Mouse (Mus musculus) kidney, postnatal 4 days (tissue): ENCODE measurements around the gene Dpm3.
"Not testable (repeated sequence)": the region's sequence is repeated elsewhere in the genome, so short reads cannot be mapped to it uniquely, and the experiment has no call there.

Experiments used
- DNase-seq, 2 experiments: peaks; one replicate each; pipeline ENCODE4 v3.0.0; 2021; ENCODE audit warnings: mixed read lengths in 2 of 2

Gene Dpm3

DNA sequence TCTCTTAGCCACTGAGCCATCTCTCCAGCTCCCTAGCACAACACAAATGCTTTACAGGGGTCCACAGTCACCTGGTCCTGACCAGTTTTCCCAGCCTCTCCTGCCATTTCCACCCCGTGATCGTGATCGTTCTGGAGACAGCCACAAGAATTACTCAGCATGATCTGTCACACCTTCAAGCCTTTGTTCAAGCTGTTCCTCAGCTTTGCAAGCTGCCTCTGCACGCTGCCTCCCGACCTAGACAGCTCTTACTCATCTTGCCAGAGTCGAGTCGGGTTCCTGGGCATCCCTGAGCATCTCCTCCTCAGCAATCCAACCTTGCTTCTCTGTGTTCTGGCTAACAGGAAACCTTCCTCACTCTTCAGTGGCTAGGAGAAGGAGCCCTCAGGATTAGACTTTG, at the start of gene Dpm3:
Gene Dpm3, plus strand, starts transcription at position 283 of the 400 bp plus-strand sequence.
- DNase-seq, result no peak

DNA sequence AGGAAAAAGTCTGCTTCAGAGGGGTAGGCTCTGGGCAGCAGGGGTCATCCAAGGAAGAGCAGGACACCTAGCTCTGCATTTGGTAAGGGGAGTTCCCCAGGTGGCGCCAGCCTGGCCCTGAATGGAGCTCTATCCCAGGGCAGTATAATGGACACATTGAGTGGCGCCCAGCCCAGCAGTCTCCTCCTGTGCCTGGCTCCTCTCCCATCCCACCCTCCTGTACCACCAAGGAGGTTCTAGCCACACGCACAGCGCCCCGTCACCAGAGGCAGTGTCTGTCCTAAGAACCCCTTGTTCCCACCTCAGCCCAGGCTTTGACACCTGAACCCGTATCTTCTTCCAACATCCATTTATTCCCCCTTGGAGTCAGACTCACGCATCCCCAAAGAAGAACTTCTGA, 49.4 kb upstream of the Dpm3 start:
- no peak for DNase-seq

DNA sequence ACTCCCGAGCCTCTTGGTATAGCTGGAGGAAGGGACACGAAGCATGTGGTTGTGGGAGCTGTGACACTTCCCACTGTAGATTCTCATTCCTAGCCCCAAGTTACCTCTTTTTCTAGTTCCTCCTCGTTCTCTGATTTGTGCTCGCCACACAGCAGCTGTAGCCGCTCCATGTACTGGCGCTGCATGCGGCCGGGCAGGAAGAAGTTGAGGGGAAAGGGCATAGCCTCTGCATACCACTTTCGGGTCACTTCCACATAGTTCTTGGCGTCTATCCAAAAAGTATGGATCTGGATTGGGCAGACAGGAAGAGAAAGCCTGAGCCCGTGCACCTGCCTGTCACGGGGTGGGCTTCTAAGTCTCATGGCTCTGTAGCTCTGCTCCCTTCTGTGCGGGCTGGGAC, 49.0 kb upstream of the Dpm3 start:
- DNase-seq, result peak; percentile 33 to 61

DNA sequence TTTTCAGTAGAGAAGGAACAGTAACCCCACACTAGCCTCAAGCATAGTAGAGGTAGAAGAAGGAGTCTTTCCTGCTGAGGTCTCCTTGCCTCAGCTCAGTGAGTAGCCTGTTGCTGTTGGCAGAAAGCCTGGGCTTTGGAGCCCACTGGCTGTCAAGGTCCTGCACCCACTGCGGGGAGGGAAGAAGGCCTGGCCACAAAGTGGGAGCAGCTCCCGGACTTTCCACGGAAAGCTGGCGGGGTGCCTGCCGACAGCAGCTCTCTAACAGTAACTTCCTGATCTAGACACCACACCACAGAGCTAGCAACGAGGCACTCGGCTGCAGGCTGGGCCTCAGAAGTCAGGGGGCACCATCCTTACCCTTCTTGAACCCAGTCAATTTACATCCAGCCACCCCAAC, 48.4 kb upstream of the Dpm3 start:
- peak; percentile 74 to 81 for DNase-seq

DNA sequence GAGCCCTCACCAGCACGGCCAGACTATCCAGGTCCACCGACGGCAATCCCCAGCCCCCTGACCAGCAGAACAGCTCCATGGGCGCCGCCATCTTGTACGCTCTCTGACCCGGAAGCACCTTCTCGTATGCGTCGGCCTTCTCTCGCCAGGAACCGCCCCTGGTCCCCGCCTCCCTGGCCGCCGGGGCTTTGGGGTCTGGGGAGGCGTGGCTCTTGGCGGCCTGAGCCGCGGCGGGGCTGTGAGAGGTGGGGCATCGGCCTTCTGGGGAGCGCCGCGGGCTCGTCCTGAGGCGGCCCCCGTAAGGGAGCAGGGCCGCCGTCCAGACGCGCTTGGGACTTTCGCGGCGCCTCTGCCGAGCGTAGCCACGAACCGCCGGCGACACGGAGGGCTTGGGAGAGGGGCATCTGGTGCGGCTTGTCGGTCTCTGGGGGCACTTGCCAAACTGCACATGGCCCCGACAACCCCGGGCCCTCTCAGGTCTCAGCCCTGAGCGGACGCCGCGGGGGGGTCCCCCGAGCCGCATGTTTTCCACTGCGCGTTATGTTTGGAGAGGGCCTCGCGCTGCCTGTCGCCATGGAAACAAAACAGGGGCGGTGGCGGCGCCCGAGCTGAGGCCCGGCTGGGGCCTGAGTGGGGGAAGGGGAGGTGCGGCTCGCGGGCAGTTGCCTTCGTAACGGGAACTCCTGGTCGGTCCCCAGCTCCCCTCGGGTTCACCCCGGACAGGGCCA, 45.2 kb upstream of the Dpm3 start:
- peak; percentile 96 to 97 for DNase-seq

DNA sequence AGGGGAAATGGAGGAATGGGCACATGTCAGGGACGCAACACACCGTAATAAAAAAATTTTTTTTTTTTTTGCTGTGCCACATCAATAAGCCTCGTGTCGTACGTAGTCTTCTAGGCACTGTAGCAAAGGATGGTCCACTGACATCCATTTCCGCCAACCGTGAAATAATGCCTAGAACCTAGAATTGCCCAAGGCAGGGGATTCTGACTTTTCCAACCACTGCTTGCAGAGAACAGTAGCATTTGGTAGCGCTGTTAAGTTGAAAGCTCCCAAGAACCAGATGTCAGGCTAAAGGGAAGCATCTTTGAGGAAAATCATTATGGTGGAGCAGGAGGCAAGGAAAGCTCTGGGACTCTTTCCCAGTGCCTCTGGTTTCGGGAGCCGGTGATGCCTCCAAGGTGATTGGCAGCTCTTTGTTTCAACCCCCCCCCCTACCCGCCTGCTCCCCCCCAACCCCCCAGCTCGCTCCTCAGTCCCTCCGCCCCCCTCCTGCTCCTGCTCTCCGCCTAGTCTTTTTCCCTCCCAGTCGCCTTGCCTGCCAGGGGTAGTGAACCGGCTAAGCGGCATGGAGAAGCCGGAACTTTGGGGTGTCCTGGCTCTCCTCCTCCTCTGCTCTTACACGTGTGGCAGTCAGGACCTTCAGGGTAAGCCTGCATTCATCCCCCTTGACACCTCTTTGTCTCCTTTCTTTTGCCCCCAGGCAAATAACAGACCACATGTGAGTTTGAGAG, 44.3 kb upstream of the Dpm3 start, which contains the start of gene Thbs3:
Gene Thbs3, plus strand, starts transcription at position 500 of the 731 bp plus-strand sequence.
- DNase-seq, result peak; percentile 47 to 59

DNA sequence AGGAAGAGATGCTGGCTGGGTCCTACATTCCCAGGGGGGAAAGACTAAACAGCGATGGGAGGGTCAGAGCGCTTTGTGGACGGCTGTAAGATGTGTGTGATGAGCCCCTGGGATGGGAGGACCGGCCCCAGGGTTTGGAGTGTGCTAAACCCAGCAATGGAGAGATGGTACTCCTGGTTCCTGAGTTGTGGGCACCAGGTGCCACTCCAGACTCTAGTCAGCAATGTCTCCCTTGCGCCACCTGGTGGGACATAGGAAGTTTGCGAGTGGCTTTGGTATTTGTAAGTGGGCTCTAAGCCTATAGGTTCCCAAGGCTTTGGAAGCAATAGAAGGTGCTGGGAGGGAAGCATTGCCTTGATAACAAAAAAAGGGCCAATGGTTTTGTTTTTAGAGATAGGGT, 43.3 kb upstream of the Dpm3 start:
- DNase-seq, result peak; percentile 89 to 92

DNA sequence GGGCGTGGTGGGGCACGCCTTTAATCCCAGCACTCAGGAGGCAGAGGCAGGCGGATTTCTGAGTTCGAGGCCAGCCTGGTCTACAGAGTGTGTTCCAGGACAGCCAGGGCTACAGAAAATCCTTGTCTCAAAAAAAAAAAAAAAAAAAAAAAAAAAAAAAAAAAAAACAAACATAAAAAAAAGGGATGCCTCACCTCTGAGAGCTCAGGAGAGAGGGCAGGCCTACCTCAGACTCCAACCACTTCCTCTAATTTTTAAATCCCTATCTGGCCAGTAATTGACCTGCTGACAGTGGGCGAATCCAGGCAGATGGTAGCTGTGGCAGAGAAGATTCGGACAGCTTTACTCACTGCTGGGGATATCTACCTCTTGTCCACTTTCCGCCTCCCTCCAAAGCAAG, 42.8 kb upstream of the Dpm3 start:
- not testable (repeated sequence) for DNase-seq

DNA sequence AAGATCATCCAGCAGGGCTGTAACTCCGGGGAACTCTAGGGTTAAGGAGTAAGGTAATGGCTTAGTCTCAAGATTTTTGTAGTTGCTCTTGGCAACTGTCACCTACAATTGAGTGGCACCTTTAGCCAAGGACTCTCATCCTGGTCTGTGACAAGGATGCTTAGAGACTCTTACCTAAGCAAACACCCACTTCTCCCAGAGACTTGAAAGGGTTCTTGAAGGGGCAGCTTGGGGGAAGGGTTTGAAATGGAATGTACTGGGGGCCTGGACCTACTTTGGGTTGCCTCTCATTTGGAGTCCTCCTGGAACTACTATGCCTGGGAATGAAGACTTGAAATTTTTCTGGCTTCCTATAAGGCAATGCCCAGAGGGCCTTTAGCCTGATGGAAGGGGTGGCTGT, 40.9 kb upstream of the Dpm3 start:
- no peak for DNase-seq

DNA sequence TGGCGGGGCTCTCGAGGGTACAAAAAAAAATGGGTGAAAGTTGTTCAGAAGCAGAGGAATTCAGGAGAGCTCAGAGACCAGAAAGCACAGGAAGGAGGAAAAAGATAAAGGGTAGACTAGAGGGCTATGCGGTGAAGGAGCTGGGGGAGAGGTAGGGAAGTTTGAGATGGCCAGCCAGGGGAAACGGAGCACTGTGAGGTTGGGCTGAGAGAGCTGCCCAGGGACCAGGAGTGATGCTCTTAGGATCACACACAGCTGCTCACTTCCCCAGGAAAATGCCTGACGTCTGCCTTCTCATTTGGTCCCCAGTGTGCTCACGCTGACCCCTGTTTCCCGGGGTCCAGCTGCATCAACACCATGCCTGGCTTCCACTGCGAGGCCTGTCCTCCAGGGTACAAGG, 39.6 kb upstream of the Dpm3 start:
- no peak for DNase-seq

DNA sequence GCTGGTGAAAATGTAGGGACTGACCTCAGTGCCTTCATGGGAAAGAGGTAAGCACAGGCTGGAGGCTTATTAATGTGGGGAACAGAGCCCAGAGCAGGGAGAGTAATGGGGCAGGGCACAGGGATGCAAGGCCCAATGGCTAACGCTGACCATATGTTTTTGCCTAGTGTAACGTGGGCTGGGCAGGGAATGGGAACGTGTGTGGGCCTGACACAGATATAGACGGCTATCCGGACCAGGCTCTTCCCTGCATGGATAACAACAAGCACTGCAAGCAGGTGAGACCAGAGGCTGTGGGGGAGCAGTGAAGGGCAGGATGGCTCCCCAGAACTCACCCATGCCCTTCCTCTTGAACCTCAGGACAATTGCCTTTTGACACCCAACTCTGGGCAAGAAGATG, 38.0 kb upstream of the Dpm3 start:
- no peak for DNase-seq

DNA sequence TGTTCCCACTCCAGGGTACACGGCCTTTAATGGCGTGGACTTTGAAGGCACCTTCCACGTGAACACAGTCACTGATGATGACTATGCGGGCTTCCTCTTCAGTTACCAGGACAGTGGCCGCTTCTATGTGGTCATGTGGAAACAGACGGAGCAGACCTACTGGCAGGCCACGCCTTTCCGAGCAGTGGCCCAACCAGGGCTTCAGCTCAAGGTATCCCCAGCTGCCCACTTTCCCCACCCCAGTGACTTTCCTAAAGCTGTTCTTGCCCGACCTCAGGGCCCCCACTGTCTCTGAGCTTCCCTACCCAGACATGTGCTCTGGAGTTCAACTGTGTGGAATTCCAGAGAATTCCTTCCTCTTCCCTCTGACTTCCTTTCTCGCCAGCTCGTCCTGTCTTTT, 34.4 kb upstream of the Dpm3 start:
- no peak for DNase-seq

DNA sequence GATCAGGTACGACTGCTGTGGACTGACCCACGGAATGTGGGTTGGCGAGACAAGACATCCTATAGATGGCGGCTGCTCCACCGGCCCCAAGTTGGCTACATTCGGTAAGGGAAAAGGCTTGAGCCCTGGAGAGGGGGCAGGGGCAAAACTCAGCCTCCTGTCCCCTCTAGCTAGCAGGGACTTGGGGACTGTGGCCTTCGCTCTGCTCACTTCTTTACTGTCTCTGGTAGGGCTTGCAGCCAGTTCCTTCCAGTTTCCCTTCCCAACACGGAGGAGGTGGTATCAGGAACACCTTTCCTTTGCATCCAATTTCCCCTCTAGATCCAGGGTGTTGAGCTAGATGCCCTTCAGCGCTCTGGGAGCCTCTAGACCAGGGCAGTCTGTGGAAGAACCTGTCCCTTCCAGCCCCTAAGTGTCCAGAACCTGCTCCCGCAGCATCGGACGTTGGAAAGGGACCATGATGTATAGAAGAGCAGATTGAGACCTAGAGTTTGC, 33.8 kb upstream of the Dpm3 start:
- DNase-seq, result no peak

DNA sequence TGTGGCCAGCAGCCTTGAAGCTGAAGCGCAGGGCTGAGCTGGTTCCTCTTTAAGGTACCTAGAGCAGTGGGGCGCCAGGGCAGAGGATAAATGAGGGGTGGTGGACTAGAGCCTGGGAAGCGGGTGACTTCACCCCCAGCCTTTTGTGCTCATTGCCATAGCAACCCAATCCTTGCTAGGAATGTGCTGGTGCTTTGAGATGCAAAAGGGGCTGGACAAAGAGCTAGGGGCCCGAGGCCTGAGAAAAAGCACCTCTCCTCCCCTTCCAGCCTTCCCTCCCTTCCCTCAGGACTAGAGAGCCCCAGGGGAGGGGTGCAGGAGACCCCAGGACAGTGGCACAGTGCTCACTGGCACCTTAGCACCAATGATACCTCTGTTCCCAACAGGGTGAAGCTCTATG, 33.2 kb upstream of the Dpm3 start:
- no peak for DNase-seq

DNA sequence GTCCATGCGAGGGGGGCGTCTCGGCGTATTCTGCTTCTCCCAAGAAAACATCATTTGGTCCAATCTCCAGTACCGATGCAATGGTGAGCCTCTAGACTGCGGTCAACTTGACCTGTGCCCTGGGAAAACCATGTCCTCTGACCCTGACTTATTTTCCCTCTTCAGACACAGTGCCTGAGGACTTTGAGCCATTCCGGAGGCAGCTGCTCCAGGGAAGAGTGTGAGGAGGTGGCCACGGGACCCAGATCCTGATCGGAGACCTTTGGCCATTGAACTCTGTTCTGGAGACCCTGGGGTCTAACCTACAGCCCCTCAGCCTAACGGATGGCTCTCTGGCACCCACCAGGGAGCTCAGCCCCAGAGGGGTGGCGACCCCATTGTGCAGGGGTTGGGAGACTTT, 32.8 kb upstream of the Dpm3 start:
- no peak for DNase-seq

DNA sequence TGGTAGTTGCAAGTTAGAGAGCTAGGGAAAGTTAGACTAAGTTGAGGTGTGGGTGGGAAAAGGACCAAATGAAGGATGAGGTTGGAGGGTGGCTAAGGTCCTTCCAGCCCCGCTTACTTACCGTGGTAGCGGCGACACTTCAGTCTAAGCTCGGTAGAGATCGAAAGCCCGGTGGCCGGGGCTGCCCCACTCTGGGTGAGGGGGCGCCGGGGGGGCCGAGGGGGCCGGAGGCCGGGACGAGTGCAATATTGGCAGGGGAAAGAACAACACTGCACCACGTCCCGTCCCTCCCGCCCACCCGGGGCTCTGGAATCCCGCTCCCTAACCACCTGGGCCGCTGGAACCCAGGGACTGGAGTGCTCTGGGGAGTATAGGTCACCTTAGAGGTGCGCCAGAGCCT, 32.3 kb upstream of the Dpm3 start, which contains the start of gene Mtx1:
Gene Mtx1, minus strand, starts transcription at position 189 of the 400 bp plus-strand sequence.
- no peak for DNase-seq

DNA sequence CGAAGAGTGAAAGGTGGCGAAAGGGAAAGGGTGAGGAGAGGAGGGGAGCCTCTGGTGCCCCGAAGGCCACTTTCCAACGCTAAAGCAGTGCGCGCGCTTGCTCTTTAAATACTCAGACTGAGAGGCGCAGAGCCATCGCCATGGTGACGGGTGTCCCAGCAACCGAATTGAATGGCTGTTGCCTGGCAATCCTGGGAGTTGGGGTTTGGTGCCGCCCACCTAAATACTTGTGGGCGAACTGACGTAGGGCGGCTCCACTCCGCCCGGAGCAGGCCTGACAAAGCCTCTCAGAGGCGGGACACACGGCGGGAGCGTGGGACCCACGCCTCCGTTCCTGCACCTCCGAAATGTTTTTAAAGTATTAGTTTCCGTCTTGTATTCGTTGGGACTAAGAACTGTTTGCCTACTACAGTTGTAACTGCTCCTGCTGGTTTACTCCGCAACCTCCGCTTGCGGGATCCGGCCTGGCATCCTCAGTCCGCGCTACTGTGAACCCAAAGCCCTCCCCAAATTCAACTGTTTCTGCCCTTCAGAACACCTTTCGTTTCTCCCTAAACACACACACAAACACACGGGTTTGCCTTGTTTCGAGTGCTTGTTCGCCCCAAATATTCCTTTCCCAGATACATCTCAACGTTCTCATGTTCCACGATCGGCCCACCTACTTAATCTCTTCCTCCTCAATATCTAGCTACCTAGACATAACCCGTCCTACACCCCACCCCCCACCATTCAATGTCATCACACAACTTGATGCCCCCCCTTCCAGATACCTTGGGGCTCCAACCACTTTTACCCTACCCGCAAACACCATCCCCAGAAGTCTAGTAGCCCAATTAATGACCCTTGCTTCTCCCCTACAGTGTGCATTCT, 31.6 kb upstream of the Dpm3 start:
- DNase-seq, result peak; percentile 93 to 94

DNA sequence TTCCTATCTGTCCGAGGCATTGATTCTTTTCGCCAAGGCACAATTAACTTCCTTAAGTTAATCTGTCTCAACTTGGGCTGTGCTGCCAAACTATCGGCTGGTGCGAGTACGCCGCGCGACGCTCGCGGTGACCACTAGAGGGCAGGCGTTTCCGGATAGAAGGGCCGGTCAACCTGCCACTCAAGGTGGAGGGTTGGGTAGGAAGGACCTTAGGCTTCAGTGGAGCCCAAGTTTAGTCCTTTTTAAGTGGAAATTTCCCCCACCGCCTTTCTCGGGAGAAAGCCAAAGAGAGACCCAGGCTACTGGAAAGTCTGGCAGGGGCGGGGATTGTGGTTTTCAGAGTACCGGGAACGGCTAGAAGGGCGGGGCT, 31.0 kb upstream of the Dpm3 start:
- peak; percentile 94 for DNase-seq

DNA sequence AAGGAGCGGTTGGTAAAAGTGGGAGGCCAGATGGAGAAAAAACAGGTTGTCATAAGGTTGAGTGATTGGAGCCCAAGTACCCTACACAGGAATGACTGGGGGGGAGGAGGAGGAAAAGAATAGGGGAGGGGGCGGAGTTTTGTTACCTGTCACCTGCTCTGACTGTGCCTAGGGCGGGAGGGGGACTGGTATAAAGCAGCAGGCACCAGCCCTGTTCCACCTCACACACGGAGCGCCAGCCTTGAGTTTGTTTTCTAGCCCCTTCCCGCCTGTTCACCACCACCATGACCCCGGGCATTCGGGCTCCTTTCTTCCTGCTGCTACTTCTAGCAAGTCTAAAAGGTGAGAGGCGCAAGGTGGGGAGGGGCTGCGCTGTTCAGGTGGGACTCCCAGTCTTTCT, 30.3 kb upstream of the Dpm3 start, which contains the start of gene Muc1:
Gene Muc1, plus strand, starts transcription at position 222 of the 400 bp plus-strand sequence.
- DNase-seq, result peak; percentile 46 to 67

DNA sequence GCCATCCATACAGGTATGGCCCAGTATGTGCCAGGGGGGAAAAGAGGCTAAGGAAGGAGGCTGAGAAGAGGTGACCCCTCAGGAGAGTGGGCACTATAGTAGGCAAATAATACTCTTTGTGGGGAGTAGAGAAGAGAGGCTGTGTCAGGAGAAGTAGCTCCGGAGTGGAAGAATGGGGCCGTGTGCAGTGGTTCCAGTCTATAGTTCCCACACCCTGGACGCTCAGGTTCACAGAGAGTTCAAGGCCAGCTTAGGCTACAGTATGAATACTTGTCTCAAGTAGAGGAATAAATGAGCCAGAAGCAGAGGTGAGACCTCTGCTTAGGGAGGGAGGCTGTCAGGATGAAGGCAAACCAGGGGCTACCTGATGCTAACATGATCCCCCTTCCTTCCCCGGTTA, 29.9 kb upstream of the Dpm3 start:
- DNase-seq, result no peak

DNA sequence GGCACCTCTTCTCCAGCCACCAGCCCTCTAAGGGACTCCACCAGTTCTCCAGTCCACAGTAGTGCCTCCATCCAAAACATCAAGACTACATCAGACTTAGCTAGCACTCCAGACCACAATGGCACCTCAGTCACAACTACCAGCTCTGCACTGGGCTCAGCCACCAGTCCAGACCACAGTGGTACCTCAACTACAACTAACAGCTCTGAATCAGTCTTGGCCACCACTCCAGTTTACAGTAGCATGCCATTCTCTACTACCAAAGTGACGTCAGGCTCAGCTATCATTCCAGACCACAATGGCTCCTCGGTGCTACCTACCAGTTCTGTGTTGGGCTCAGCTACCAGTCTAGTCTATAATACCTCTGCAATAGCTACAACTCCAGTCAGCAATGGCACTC, 28.6 kb upstream of the Dpm3 start:
- no peak for DNase-seq

DNA sequence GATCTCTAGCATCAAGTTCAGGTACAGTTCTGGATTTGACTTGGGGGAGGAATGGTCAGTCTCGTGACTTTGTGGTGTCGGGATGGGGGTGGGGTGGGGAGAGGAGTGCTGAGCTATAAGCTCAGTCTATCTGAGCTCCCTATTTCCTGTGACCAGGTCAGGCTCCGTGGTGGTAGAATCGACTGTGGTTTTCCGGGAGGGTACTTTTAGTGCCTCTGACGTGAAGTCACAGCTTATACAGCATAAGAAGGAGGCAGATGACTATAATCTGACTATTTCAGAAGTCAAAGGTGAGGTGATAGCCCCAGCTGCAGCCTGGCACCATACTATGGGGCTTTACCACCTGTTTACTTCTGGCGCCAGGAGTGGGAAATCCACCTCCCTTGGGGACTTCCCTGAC, 27.8 kb upstream of the Dpm3 start:
- DNase-seq, result no peak

DNA sequence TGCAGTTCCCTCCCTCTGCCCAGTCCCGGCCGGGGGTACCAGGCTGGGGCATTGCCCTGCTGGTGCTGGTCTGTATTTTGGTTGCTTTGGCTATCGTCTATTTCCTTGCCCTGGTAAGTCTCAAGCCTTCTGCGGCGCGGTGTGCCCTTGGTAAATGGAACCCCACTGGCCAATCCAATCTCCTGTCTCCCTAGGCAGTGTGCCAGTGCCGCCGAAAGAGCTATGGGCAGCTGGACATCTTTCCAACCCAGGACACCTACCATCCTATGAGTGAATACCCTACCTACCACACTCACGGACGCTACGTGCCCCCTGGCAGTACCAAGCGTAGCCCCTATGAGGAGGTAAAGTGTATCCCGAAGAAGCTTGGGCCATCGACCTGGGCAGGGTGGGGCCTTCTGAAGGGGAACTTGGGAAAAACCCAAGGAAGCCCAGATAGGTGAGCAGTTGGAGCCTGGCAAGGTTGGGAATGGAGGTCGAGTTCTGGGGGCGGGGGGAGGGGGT, 27.3 kb upstream of the Dpm3 start:
- DNase-seq, result no peak
